Mouse (Mus musculus): ENCODE data around the gene Plekhg5.

DNA sequence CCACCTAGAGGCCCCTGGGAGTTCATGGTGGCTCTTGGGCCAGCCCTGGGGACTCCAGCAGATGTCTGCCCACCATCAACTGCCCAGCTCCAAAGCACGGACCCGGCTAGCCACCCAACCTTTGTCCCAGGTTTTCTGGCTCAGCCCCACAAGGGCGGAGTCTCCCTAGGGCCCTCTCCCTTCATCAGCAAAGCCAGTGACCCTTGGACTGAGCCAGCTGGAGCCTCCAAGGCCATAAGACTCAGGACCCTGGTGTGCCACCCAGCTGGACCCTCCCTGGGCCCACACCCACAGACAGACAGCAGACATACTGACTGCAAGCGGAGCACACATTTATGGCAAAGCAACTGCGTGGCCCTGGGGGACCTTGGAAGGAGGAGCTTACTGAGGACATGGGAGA is 56.5 kb downstream of the Plekhg5 start:
- TF ChIP-seq POLR2A (IDR thresholded peaks at IDR 0.05; ENCODE audit: control insufficient read depth, extremely low read depth, insufficient read depth, low read length, poor library complexity) (no peak), CTCF (IDR thresholded peaks at IDR 0.05; ENCODE audit: borderline replicate concordance, control insufficient read depth, extremely low read depth, insufficient read depth, low read length, poor library complexity) (no peak)
